Mouse (Mus musculus) midbrain, postnatal 0 days (tissue): ENCODE measurements around the gene Setd6. TPM values are rescaled to one million over a fixed set of nuclear protein-coding genes. Genes with fewer than 3 reads are reported as not detected.

Experiments used
- ATAC-seq: fragments of 200-750 bp; cut with Nextera tagmentation; 2 replicates; pipeline ENCODE4 v1.8.0; 2017; ENCODE audit warnings: moderate number of reproducible peaks, mild to moderate bottlenecking, moderate TSS enrichment, moderate library complexity; ENCODE audit not compliant: low FRiP score
- DNase-seq: peaks from one replicate; pipeline ENCODE4 v3.0.0-alpha.2; 2015; ENCODE audit warnings: low spot score
- H3K27ac ChIP-seq: fragments of 300-500 bp; sonication (generic); 2 replicates; pipeline ENCODE4 v1.5.1; 2014; ENCODE audit warnings: low read depth, mild to moderate bottlenecking, low read length, mixed read lengths
- H3K27me3 ChIP-seq: fragments of 300-500 bp; sonication (generic); 2 replicates; pipeline ENCODE4 v1.6.1; 2014; ENCODE audit warnings: low read length, control low read depth, mixed read lengths; ENCODE audit not compliant: insufficient read depth
- H3K36me3 ChIP-seq: fragments of 300-500 bp; sonication (generic); 2 replicates; pipeline ENCODE4 v1.6.1; 2014; ENCODE audit warnings: low read length, control low read depth, mixed read lengths; ENCODE audit not compliant: insufficient read depth
- H3K4me1 ChIP-seq: fragments of 300-500 bp; sonication (generic); 2 replicates; pipeline ENCODE4 v1.6.1; 2014; ENCODE audit warnings: mild to moderate bottlenecking, control low read depth, antibody characterized with exemption, low read length, mixed read lengths; ENCODE audit not compliant: insufficient read depth
- H3K4me2 ChIP-seq: fragments of 300-500 bp; sonication (generic); 2 replicates; pipeline ENCODE4 v1.6.1; 2014; ENCODE audit warnings: low read depth, mild to moderate bottlenecking, low read length, mixed read lengths; ENCODE audit not compliant: poor library complexity, severe bottlenecking
- H3K4me3 ChIP-seq: fragments of 300-500 bp; sonication (generic); 2 replicates; pipeline ENCODE4 v1.5.1; 2014; ENCODE audit warnings: low read depth, mild to moderate bottlenecking, low read length, moderate library complexity
- H3K9ac ChIP-seq: fragments of 300-500 bp; sonication (generic); replicated peaks from 2 replicates; pipeline ENCODE4 v1.6.1; 2014; ENCODE audit warnings: mild to moderate bottlenecking, low read length, moderate library complexity, mixed read lengths; ENCODE audit not compliant: poor library complexity, severe bottlenecking
- H3K9me3 ChIP-seq: fragments of 300-500 bp; sonication (generic); 2 replicates; pipeline ENCODE4 v1.6.1; 2016; ENCODE audit warnings: low read length, control low read depth
- CTCF ChIP-seq: IDR thresholded peaks from 2 replicates; pipeline ENCODE4 v1.5.1; 2016; ENCODE audit warnings: antibody characterized with exemption, mild to moderate bottlenecking
- WGBS: fragments of 180-500 bp; shearing (Covaris S2); extraction: QIAGEN DNeasy Blood & Tissue Kit; methylation state at CpG from one replicate; pipeline ENCODE4 v1.1.7; 2014; 5-methylcytosine and 5-hydroxymethylcytosine counted together
- polyA plus RNA-seq: library from polyadenylated mRNA; unstranded; fragments of >200 nt; fragmentation: Nextera tagmentation; extraction: Ambion mirVana; gene quantifications from 2 replicates; pipeline ENCODE4 v1.2.1, GENCODE M21; 2015
- total RNA-seq: library from RNA; depleted of rRNA; stranded (reverse); fragments of >200 nt; gene quantifications from 2 replicates; pipeline ENCODE4 v1.2.3, GENCODE M21; 2014

Setd6 gene
- total and polyA plus RNA-seq, 2 experiments from 2014 or later: 15.7 to 41.8 TPM

DNA sequence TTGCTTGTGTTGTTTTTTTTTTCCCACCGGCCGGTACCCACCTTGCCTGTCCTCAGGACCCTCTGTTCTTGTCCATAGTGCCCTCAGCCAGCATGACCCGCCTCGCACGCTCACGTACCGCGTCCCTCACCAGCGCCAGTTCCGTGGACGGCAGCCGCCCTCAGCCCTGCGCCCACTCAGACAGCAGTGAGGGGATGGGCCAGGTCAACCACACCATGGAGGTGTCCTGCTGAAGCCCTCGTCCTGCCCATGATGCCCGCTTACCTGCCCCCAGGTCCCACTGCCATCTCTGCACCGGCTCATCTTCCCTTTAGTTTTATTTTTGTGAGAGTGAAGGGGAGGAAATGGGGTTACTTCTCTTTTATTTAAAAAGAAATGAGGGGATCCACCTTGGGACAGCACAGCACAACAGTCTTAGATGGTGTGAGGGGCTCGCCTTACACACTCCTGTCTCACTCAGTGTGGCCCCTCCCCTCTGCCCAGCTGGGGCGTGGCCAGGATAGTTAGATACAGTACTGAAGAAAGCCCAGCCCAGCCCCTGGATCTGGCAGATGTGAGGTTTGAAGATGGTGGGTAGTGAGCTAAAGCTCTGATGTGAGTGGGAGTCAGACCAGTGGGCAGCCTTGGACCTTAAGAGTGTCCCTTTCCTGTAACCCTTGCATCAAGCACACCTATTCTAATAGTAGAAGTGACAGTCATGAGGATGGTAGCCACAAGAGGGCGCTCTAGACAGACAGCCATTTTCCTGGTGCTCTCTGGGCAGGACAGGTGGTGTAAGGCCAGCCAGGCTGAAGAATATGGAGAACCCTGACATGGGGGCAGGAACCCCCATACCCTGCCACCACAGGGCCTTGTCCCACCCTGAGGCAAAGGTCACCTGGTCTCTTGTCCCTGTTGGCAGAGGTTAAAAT lies 2.3 kb upstream of the Setd6 start:
- Histone ChIP-seq H3K4me3 (no peak overlapping the region), H3K36me3 (peaks cover 55% of the 10 kb centered on the region), H3K27ac (no peak overlapping the region), H3K4me1 (peaks cover 3% of the 10 kb centered on the region; the same call in 1 of the 2 replicates), H3K4me2 (no peak overlapping the region), H3K9ac (no peak overlapping the region), H3K27me3 (no peaks in the 10 kb centered on the region), H3K9me3 (no peaks in the 10 kb centered on the region)
- 80% methylated on average over 19 of the region's 19 CpGs for WGBS
- DNase-seq (peak; percentile 67), ATAC-seq (peak; percentile 14; the same call in 1 of the 2 replicates)
- peak; percentile 86 for TF ChIP-seq CTCF

DNA sequence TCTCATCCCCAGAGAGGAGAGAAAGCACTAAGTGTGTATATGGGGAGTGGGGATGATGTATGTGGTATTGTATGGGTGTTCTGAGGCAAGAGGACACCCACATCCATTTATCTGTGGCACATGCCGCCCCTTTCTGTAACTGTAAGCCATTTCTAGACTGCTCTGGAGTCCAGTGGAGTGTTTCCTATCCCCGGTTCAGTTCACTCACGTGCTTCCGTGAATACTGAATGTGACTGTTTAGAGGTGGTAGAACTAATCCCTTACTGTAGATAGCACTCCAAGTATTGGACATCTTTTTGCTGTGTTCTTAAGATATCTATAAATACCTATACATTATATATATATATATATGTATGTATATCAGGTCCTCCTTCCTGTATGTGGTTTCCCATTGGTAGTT lies 1.3 kb upstream of the Setd6 start:
- TF ChIP-seq CTCF: no peak
- ATAC-seq (no peak), DNase-seq (no peak)
- H3K27ac ChIP-seq: no peak overlapping the region
- H3K4me2 ChIP-seq: no peak overlapping the region
- 89% methylated on average over 4 of the region's 4 CpGs for WGBS
- H3K9ac ChIP-seq: no peak overlapping the region
- H3K36me3 ChIP-seq: peaks cover 49% of the 10 kb centered on the region
- H3K4me3 ChIP-seq: no peak overlapping the region
- no peaks in the 10 kb centered on the region for H3K27me3 ChIP-seq
- H3K4me1 ChIP-seq: peaks cover 3% of the 10 kb centered on the region; the same call in 1 of the 2 replicates
- H3K9me3 ChIP-seq: no peaks in the 10 kb centered on the region

DNA sequence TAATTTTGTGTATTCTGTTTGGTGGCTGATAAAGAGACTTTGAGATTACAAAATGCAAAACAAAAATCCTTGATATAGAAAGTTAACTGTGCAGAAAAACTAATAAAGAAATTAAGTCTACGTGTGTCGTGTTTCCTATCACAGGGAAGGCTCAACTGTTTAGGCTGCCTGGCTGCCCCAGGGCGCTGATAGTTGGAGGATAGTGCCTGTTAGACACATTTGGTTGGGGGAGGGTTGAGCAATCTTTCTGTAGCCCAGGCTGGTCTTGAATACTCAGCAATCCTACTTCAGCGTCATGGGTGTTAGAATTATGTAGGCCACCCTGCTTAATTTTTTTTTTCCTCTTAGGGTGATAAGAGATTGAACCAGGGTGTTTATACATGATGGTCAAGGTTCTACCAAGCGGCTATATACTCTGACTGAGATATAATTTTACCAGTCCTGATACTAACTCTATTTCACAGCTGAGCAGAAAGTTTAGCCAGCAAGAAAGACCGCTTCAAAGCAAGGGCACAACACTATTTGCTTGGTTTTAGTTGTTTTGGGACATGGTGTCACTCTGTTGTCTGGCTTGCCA lies 756 bp upstream of the Setd6 start:
- peak overlapping the region; percentile 95 for H3K4me2 ChIP-seq
- peaks cover 48% of the 10 kb centered on the region for H3K36me3 ChIP-seq
- WGBS: 88% methylated on average over 6 of the region's 6 CpGs
- peak overlapping the region; percentile 79; the same call in 1 of the 2 replicates for H3K4me3 ChIP-seq
- no peaks in the 10 kb centered on the region for H3K27me3 ChIP-seq
- H3K9me3 ChIP-seq: no peaks in the 10 kb centered on the region
- TF ChIP-seq CTCF: no peak
- H3K9ac ChIP-seq: no peak overlapping the region
- H3K27ac ChIP-seq: no peak overlapping the region
- DNase-seq (no peak), ATAC-seq (no peak)
- H3K4me1 ChIP-seq: peaks cover 3% of the 10 kb centered on the region; the same call in 1 of the 2 replicates

DNA sequence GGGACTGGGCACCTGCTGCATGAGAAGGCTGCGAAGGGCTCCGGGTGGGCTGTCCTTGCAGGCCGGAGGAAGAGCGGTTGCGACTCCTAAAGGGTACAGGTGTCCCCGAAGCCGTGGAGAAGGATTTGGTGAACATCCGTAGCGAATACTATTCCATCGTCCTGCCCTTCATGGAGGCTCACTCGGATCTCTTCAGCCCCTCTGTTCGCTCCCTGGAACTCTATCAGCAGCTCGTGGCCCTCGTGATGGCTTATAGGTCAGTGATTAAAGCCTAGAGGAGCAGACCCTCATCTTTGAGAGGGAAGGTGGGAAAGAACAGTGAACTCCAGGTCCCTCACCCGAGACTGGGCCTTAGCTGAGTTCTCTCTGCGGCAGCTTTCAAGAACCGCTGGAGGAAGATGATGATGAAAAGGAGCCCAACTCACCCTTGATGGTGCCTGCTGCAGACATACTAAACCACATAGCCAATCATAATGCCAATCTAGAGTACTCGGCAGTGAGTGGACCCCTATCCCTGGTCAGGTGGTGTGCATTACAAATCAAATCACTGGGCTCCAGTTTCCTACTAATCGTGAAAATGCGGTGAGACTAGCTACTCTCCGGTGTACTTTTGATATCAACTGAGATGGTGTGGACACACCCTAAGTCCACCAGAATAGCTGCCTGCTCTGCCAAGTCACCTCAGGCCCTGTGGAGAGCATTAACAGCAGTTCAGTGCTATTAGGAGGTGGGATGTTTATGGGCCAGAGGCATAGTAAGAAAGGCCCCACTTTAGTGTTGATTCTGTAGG lies 1.1 kb downstream of the Setd6 start:
- peak overlapping the region; percentile 95 for H3K4me2 ChIP-seq
- DNase-seq (no peak), ATAC-seq (0 out of 2 replicates have a peak, but pooled peaks have one; percentile 6)
- no peaks in the 10 kb centered on the region for H3K9me3 ChIP-seq
- H3K4me3 ChIP-seq: peak overlapping the region; percentile 79
- peaks cover 38% of the 10 kb centered on the region for H3K36me3 ChIP-seq
- H3K9ac ChIP-seq: peak overlapping the region; percentile 68
- WGBS: 21% methylated on average over 21 of the region's 21 CpGs
- TF ChIP-seq CTCF: no peak
- H3K27me3 ChIP-seq: no peaks in the 10 kb centered on the region
- peaks cover 3% of the 10 kb centered on the region; the same call in 1 of the 2 replicates for H3K4me1 ChIP-seq
- H3K27ac ChIP-seq: peak overlapping the region; percentile 52; the same call in 1 of the 2 replicates

DNA sequence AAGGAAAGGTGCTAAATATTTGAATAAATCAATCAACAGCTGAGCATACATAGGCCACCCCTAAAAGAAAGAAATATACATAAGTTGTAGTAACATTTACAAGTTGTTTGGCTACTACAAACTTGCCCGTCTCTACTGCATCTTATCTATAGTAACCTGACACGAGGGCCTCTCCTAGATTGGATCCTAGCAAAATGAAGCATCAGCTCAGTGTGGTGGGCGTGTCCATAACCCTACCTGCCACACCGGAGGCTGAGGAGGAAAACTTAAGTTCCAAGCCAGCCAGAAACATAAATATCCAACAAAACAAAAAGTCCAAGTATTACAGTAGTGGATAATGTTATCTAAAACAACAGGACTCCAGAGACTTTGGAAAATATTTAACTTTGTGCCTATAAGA lies 11.9 kb downstream of the Setd6 start:
- Histone ChIP-seq H3K9ac (no peak overlapping the region), H3K4me2 (no peak overlapping the region), H3K27me3 (no peaks in the 10 kb centered on the region), H3K4me3 (no peak overlapping the region), H3K36me3 (peaks cover 70% of the 10 kb centered on the region), H3K9me3 (no peaks in the 10 kb centered on the region), H3K27ac (no peak overlapping the region), H3K4me1 (no peaks in the 10 kb centered on the region)
- no peak for TF ChIP-seq CTCF
- 94% methylated on average over 4 of the region's 4 CpGs for WGBS
- DNase-seq: no peak
- no peak for ATAC-seq
